In the genomic region with DNA sequence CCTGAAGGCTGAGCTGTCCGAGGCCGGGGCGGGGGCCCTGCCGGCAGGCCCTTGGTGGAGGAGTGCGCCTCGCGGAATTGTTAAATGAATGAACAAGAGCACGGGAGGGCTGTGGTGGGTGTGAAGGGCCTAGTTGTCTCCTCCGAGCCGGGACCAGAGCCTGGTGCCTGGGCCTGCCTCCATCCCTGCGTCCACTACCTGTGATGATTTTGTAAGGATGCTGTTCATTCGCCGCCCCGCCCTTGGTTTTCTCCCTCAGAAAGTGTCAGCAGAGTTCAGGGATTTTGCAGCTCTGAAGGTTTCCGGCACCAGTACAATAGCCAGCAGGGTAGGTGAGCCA, we compare ENCODE assay signal across 8 mouse cellular contexts. TPM values are rescaled to one million over a fixed set of nuclear protein-coding genes. Genes with fewer than 3 reads are reported as not detected.
DNase-seq lines count a peak whose midpoint lies in the region; ATAC-seq lines count a peak whose summit lies in the region.

No protein-coding gene starts in this region.

- H3K27ac ChIP-seq in heart, embryonic 13.5 days (replicated peaks) = peak overlapping the region; percentile 75
- peak overlapping the region; percentile 82 for H3K27ac ChIP-seq in embryonic facial prominence, embryonic 14.5 days (replicated peaks; ENCODE audit: low read depth, low read length)

- DNase-seq in heart, adult 18-20 months = no peak
- peak; percentile 63 for DNase-seq in 3T3-L1 (ENCODE audit: low read depth, low spot score)
- DNase-seq in T-cell, adult 2 months (ENCODE audit: low spot score) = peak; percentile 40
- DNase-seq in embryonic facial prominence, embryonic 14.5 days (ENCODE audit: low spot score) = peak; percentile 32
- DNase-seq in induced T-regulatory cell, adult 2 months (ENCODE audit: low read depth) = peak; percentile 74
- no peak for DNase-seq in urinary bladder, postnatal 25 days (ENCODE audit: low spot score)

- peak overlapping the region; percentile 98 for H3K4me3 ChIP-seq in heart, embryonic 13.5 days
- peak overlapping the region; percentile 99 for H3K4me3 ChIP-seq in embryonic facial prominence, embryonic 14.5 days (ENCODE audit: low read depth, low read length)

- peaks cover 12% of the 10 kb centered on the region for H3K36me3 ChIP-seq in heart, embryonic 13.5 days
- H3K36me3 ChIP-seq in embryonic facial prominence, embryonic 14.5 days (ENCODE audit: control insufficient read depth, insufficient read depth, low read length) = peaks cover 8% of the 10 kb centered on the region; the same call in 1 of the 2 replicates

- H3K4me1 ChIP-seq in heart, embryonic 13.5 days = peaks cover 15% of the 10 kb centered on the region
- no peaks in the 10 kb centered on the region; the same call in 1 of the 2 replicates for H3K4me1 ChIP-seq in embryonic facial prominence, embryonic 14.5 days (ENCODE audit: control insufficient read depth, insufficient read depth, low read length)

- ATAC-seq in heart, embryonic 13.5 days (ENCODE audit: extremely low read depth, insufficient number of reproducible peaks, low FRiP score, low TSS enrichment) = peak; percentile 52
- ATAC-seq in embryonic facial prominence, embryonic 14.5 days (ENCODE audit: low read depth) = peak; percentile 69
- ATAC-seq in megakaryocyte progenitor cell, adult 5-6 weeks (replicated peaks; ENCODE audit: poor library complexity) = peak; percentile 9; the same call in 1 of the 2 replicates

- WGBS in heart, embryonic 13.5 days = under 1% methylated on average over 15 of the region's 15 CpGs
- WGBS in embryonic facial prominence, embryonic 14.5 days = 0% methylated on average over 13 of the region's 15 CpGs

- peaks cover 8% of the 10 kb centered on the region; the same call in 1 of the 2 replicates for H3K9me3 ChIP-seq in heart, embryonic 13.5 days
- 0 out of 2 replicates have a peak, but pooled peaks cover 4% of the 10 kb centered on the region for H3K9me3 ChIP-seq in embryonic facial prominence, embryonic 14.5 days (ENCODE audit: control insufficient read depth, low read length)

- H3K4me2 ChIP-seq in heart, embryonic 13.5 days = peak overlapping the region; percentile 84
- peak overlapping the region; percentile 73 for H3K4me2 ChIP-seq in embryonic facial prominence, embryonic 14.5 days (ENCODE audit: low read depth, low read length)

- H3K27me3 ChIP-seq in heart, embryonic 13.5 days (replicated peaks) = no peaks in the 10 kb centered on the region
- H3K27me3 ChIP-seq in embryonic facial prominence, embryonic 14.5 days (replicated peaks; ENCODE audit: control insufficient read depth, insufficient read depth, low read length) = no peaks in the 10 kb centered on the region

- H3K9ac ChIP-seq in heart, embryonic 13.5 days = peak overlapping the region; percentile 97
- H3K9ac ChIP-seq in embryonic facial prominence, embryonic 14.5 days (ENCODE audit: low read depth, low read length) = peak overlapping the region; percentile 97

RNA-seq across cellular contexts. Expression of gene Ckap5, which starts 0.6 kb away (rescaled TPM):
- 63.1 and 66.1 TPM in 2 replicates for polyA plus RNA-seq in heart, embryonic 13.5 days (2015; fragmentation: Nextera tagmentation; extraction: Ambion mirVana)
- 10 to 100 TPM; 49.1 to 50.4 TPM for total RNA-seq in heart, adult 18-20 months (2021)
- 65.7 and 75.8 TPM in 2 replicates for polyA plus RNA-seq in embryonic facial prominence, embryonic 14.5 days (2014; fragmentation: Nextera tagmentation; extraction: Ambion mirVana)
- 77.0 and 79.1 TPM in 2 replicates for total RNA-seq in megakaryocyte progenitor cell, adult 5-6 weeks (2015)
- 94.5 and 102 TPM in 2 replicates for total RNA-seq in megakaryocyte progenitor cell, adult 5-6 weeks (2017)

Comparison
In these comparisons a context has a peak if more than half of its experiments do, and no peak if none do; other contexts are left out.
1. ATAC-seq: peak in every context shown above with its lines; median percentile 69 in embryonic facial prominence, embryonic 14.5 days; 52 in heart, embryonic 13.5 days; 9 in megakaryocyte progenitor cell, adult 5-6 weeks.
2. DNase-seq: peak in 3T3-L1 (single experiment), T-cell, adult 2 months (single experiment), embryonic facial prominence, embryonic 14.5 days (single experiment) and induced T-regulatory cell, adult 2 months (single experiment); none in heart, adult 18-20 months (0 of 2) and urinary bladder, postnatal 25 days (single experiment).